Mouse (Mus musculus) layer of hippocampus, postnatal 14 days (tissue): ENCODE results near the gene Wfdc18. TPM values are rescaled to one million over a fixed set of nuclear protein-coding genes. Genes with fewer than 3 reads are reported as not detected.

Experiments
- DNase-seq, 2 experiments: peaks; one replicate each; pipeline ENCODE4 v3.0.0; 2021 to 2022; ENCODE audit warnings: low spot score in 2 of 2, mixed read lengths in 1 of 2
- long read RNA-seq, 2 experiments: library from polyadenylated mRNA; stranded (forward); transcript quantifications; one replicate each; pipeline ENCODE4 v2.0.0; 2021
- total RNA-seq, 2 experiments: library from RNA; stranded (reverse); gene quantifications; 2 replicates each; pipeline ENCODE4 v1.2.3; 2021

Wfdc18 gene
- total RNA-seq: not detected
- long read RNA-seq, experiment 1: 0 reads
- long read RNA-seq, experiment 2: 0 reads

DNA sequence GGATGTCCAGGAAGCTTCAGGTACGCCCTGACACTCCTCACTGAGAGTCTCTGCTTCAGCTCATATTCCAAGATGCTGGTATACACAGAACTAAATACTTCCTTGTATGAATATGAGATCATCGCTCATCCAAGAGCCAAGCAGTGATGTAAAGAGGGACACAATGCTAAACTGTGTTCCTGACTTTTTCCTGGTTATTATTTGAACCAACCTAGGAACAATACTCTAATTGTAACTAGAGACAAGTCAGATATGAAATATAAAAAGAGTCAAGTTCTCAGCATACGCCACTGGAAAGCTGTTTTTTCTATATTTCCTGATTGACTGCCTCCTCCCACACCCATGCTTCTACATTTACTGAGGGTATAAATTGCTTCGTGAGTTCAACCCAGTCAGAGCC, at the start of gene Wfdc18:
TSS of gene Wfdc18 (plus strand) at position 301 of the 400 bp plus-strand sequence.
- no peak for DNase-seq

DNA sequence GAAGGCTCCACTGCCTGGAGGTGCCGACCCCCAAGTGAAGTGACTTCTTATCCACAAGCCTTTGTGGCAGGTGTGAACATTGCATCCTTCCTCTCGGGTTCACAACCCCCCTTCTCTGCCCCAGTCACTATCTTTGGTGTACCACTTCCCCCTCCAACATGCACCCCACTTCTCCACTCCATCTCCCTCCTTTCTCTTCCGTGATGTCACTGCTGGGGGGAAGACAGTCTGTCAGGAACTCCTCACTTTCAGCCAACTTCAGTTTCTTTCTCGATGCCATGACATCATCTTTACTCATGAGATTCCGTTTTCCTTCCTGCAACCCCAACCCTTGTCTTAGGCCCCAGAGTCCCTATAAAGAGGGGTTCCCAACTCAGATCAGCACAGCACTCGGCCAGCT, 46.6 kb upstream of the Wfdc18 start, which contains the start of gene Ccl4:
TSS of gene Ccl4 (plus strand) at position 381 of the 400 bp plus-strand sequence.
- no peak for DNase-seq

DNA sequence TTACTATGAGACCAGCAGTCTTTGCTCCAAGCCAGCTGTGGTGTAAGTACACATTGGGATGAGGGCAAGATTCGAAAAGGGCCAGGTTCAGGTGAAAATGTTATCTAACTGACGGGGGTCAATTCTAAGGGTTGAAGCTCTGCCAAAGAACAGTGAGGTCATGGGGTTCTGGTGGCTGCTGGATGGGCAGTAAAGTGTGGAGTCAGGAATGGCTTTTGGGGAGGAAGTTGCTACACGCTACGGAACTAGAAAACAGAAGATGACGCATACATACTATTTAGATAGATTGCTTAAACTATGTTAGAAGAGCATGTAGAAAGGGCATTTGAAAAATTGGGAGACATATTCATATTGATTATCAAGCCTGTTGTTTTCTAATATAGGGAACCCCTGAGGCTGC, 45.3 kb upstream of the Wfdc18 start:
- no peak for DNase-seq

DNA sequence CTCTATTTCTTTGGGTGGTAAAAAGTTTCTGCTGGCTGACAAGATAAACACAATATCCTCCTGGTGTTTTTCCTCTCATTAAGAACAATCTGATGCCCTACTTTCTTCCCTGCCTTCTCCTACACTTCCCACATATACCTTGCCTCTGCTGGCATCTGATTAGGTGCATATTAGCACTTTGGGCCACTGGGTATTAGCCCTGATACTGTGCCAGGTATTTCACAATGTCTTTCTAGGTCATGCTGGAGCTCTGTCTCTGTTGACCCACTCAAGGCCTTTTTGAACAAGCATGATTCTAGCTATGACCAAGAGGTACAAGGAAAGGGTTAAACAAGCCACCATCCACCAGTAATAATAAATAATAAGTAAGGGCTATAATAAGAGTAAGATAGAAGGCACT, 37.1 kb upstream of the Wfdc18 start:
- DNase-seq: no peak

DNA sequence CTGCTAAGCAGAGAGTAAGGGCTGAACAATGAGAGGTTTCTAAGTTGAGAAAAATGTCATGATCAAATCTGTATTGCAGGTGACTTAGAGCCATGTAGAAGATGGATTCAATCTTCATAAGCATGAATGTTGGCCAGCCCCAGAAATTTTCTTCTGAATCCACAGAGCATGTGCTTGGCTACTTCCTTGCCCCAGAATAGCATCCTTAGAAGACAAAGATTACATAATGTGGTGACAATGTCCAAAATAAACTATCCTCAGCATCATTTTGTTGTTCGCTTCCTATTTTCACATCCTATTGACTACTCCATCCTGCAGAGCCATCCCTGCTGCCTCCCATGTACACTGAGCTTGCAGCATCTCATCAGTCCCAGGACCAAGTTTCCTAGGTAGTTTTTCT, 33.1 kb upstream of the Wfdc18 start:
- no peak for DNase-seq

GRCm38 (mm10) chr11:83689918-83690317, 18.9 kb upstream of the Wfdc18 start:
- no peak for DNase-seq

- no peak for DNase-seq
These were observed 16.8 kb upstream of the Wfdc18 start for GRCm38 (mm10) chr11:83692008-83692407.

- no peak for DNase-seq
These were observed 5.1 kb upstream of the Wfdc18 start, which contains the start of gene Wfdc17 for GRCm38 (mm10) chr11:83703705-83704104. Wfdc17 (plus strand) TSS chr11:83703991.

DNA sequence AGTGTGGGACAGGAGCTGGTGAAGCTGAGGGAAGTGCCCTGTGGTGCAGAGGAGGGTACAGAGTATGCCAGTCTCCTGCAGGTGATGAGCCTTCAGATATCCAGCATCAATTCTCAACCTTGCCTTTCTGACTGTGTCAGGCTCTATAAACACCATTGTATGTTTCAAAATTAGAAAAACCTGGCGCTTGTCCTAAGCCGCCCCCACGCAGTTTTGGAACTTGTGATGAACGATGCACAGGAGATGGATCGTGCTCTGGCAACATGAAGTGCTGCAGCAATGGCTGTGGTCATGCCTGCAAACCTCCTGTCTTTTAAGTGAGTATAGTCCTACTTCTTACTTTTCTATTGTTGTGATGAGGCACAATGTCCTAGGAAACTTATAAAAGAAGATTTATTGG, 868 bp downstream of the Wfdc18 start:
- peak in 1 of 2 experiments; percentile 7 for DNase-seq

DNA sequence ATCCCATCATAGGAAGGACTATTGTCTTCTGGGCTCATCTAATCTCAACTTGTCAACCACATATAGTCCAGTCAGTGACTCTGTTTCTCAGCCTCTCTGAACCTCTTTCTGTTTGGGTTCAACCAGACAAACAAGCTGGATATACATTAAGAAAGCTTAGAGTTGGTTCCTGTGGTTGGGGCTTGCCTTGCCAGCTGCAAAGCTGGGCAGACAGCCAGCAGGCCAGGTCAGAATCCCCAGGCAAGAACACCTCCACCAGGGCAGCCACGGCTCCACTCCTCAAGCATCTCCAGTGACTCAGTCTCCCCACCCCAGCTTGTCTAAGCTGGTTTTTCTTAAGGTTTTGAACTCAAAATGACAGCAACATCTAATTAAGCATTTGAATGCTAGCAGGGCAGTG, 3.9 kb downstream of the Wfdc18 start:
- no peak for DNase-seq

GRCm38 (mm10) chr11:83713925-83714324, 5.1 kb downstream of the Wfdc18 start:
- DNase-seq: no peak

GRCm38 (mm10) chr11:83717042-83717665, 8.3 kb downstream of the Wfdc18 start:
- no peak for DNase-seq

GRCm38 (mm10) chr11:83720766-83721165, 12.0 kb downstream of the Wfdc18 start:
- no peak for DNase-seq

- no peak for DNase-seq
These were observed 20.1 kb downstream of the Wfdc18 start for GRCm38 (mm10) chr11:83728757-83729432.

GRCm38 (mm10) chr11:83731116-83731515, 22.3 kb downstream of the Wfdc18 start:
- no peak for DNase-seq

DNA sequence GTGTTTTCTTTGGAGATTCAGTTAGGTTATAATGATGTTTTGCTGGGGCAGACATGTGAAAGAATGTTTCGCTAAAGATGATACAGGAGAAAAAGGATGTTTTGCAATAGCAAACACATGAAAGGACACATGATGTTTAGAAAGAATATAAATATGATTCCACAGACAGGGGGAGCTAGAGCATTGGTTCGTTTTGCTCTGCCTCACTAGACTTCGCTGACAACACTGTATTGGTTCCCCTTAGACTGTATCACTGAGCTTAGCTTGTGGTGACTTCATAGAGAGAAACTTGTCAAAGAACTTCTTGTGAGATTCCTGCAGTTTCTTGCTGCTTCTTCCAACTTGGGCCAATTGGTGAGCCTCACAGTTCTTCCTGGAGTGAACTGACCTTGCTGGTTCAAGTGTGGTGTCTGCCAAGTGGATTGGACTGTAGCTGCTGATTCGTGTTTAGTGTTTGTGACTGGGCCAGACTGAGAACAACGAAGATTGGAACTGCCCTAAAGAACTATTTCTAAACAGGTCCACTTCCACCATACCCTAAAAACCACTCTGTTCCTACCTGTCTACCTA, 24.3 kb downstream of the Wfdc18 start:
- DNase-seq: no peak

- no peak for DNase-seq
These were observed 25.4 kb downstream of the Wfdc18 start for GRCm38 (mm10) chr11:83734215-83734614.

DNA sequence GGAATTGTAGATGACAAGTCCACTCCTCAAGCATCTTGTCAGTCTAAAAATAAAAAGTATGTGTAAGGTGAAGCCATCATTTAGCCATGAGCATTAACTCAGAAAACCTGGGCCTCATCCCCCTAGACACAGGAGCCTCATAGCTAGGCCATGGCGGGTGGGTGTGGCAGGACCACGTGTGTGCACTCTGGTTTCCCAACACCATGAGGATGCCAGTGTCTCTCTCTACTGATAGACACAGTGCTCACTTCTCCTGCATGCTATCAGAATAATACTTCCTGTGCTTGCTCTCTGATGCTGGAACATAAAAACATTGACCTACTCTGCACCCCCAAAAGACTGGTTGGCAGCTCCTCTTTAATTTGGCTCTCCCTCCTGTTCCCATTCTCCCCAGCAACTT, 27.1 kb downstream of the Wfdc18 start:
- no peak for DNase-seq

DNA sequence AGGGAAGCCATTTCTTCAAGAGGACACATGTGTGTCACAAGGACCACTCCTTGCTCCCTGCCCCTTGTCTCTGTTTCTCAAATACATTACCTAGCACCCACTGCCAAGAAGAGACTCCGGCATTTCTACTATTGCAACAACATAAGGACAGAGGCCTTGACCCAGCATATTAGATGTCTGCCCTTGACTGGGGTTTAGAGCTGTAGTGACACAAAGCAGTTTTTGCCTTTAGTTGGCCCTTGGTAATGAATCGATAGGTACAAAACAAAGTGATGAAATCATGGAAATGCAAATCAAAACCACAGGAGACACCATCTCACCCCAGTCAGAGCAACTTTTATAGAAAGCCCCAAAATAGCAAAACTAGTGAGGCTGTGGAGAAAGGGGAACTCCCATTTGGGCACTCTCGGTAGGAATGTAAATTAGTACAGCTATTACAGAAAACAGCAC, 28.3 kb downstream of the Wfdc18 start:
- DNase-seq: no peak

DNA sequence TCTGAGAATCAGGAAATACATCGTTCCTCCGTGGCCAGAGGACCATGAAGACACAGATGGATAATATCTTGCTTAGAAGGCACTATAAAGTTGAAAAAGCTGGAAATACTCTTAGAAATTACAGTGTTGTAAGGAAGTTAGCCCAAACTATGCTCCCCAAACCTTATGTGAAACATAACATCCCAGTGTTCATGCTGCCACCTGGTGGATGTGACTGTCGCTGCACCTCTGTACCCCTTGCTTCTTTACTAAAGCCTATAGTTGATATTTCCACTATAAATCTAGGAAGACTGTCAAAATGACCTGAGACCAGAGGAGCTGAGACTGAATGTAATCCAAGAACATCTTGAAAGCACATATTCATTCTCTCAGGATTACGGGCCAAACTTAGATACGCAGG, 30.4 kb downstream of the Wfdc18 start:
- DNase-seq: peak; percentile 71 to 88

GRCm38 (mm10) chr11:83740443-83740991, 31.7 kb downstream of the Wfdc18 start:
- DNase-seq: no peak

DNA sequence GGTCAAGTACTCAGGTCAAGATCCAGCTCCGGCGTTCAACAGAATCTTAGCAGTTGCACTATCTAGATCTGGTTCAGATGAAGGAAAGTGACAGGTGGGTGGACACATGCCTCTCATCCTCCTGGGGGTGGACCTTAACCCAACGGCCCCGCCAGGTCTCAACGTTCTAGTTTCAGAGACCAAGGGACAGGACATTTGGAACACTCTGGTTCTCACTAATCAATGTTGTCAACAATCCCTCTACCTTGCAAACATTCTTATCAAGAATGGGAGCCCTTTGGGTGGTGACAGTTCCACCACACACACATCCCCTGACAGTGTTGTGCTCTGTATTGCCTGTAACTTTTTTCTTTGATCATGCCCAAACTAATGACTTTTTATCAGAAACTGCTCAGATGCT, 33.0 kb downstream of the Wfdc18 start:
- DNase-seq: no peak
